Mouse (Mus musculus): ENCODE measurements around the gene Stk10. TPM values are rescaled to one million over a fixed set of nuclear protein-coding genes. Genes with fewer than 3 reads are reported as not detected.
"Not testable (repeated sequence)": the region's sequence is repeated elsewhere in the genome, so short reads cannot be mapped to it uniquely, and the experiment has no call there.

Stk10 gene
- polyA plus RNA-seq, 1 experiment from 2014 or later, result 19.3 TPM

GRCm38 (mm10) chr11:32604663-32605062 lies 71.6 kb downstream of the Stk10 start:
- Histone ChIP-seq H3K27ac (no peak overlapping the region), H3K36me3 (ENCODE audit: inconsistent target) (peaks cover 15% of the 10 kb centered on the region; the same call in 1 of the 2 replicates), H3K79me2 (ENCODE audit: inconsistent target) (no peaks in the 10 kb centered on the region), H3K4me3 (ENCODE audit: inconsistent target) (no peak overlapping the region)
- 90% methylated on average over 3 of the region's 4 CpGs for WGBS (ENCODE audit: missing documents)

GRCm38 (mm10) chr11:32605131-32605860 lies 72.2 kb downstream of the Stk10 start:
- H3K36me3 ChIP-seq (ENCODE audit: inconsistent target), result peaks cover 17% of the 10 kb centered on the region; the same call in 1 of the 2 replicates
- H3K79me2 ChIP-seq (ENCODE audit: inconsistent target), result no peaks in the 10 kb centered on the region
- WGBS (ENCODE audit: missing documents), result 94% methylated on average over 7 of the region's 7 CpGs
- H3K4me3 ChIP-seq (ENCODE audit: inconsistent target), result no peak overlapping the region
- H3K27ac ChIP-seq, result no peak overlapping the region

GRCm38 (mm10) chr11:32605907-32606306 lies 72.8 kb downstream of the Stk10 start:
- WGBS (ENCODE audit: missing documents), result 96% methylated on average over 3 of the region's 3 CpGs
- Histone ChIP-seq H3K4me3 (ENCODE audit: inconsistent target) (no peak overlapping the region), H3K27ac (no peak overlapping the region), H3K79me2 (ENCODE audit: inconsistent target) (no peaks in the 10 kb centered on the region), H3K36me3 (ENCODE audit: inconsistent target) (peaks cover 17% of the 10 kb centered on the region; the same call in 1 of the 2 replicates)

GRCm38 (mm10) chr11:32607319-32607718 lies 74.2 kb downstream of the Stk10 start:
- Histone ChIP-seq H3K27ac (no peak overlapping the region; the same call in 1 of the 2 replicates), H3K36me3 (ENCODE audit: inconsistent target) (peaks cover 28% of the 10 kb centered on the region; the same call in 1 of the 2 replicates), H3K4me3 (ENCODE audit: inconsistent target) (no peak overlapping the region), H3K79me2 (ENCODE audit: inconsistent target) (no peaks in the 10 kb centered on the region)

GRCm38 (mm10) chr11:32610616-32611015 lies 77.5 kb downstream of the Stk10 start:
- WGBS (ENCODE audit: missing documents), result 97% methylated on average over 6 of the region's 6 CpGs
- no peaks in the 10 kb centered on the region for H3K79me2 ChIP-seq (ENCODE audit: inconsistent target)
- peaks cover 44% of the 10 kb centered on the region; the same call in 1 of the 2 replicates for H3K36me3 ChIP-seq (ENCODE audit: inconsistent target)
- H3K4me3 ChIP-seq (ENCODE audit: inconsistent target), result no peak overlapping the region
- no peak overlapping the region for H3K27ac ChIP-seq

GRCm38 (mm10) chr11:32612304-32612703 lies 79.2 kb downstream of the Stk10 start:
- Histone ChIP-seq H3K79me2 (ENCODE audit: inconsistent target) (no peaks in the 10 kb centered on the region), H3K27ac (no peak overlapping the region), H3K36me3 (ENCODE audit: inconsistent target) (peaks cover 44% of the 10 kb centered on the region; the same call in 1 of the 2 replicates), H3K4me3 (ENCODE audit: inconsistent target) (no peak overlapping the region)
- WGBS (ENCODE audit: missing documents), result 96% methylated on average over 6 of the region's 6 CpGs

GRCm38 (mm10) chr11:32614463-32614862 lies 81.4 kb downstream of the Stk10 start:
- WGBS (ENCODE audit: missing documents), result 94% methylated on average over 29 of the region's 29 CpGs
- H3K36me3 ChIP-seq (ENCODE audit: inconsistent target), result peaks cover 44% of the 10 kb centered on the region; the same call in 1 of the 2 replicates

GRCm38 (mm10) chr11:32615561-32615960 lies 82.5 kb downstream of the Stk10 start:
- 85% methylated on average over 11 of the region's 11 CpGs for WGBS (ENCODE audit: missing documents)

More at GRCm38 (mm10) chr11:32614463-32614862, 81.4 kb downstream of the Stk10 start:
- Histone ChIP-seq H3K4me3 (ENCODE audit: inconsistent target) (no peak overlapping the region), H3K79me2 (ENCODE audit: inconsistent target) (no peaks in the 10 kb centered on the region), H3K27ac (no peak overlapping the region)

GRCm38 (mm10) chr11:32616091-32616490 lies 83.0 kb downstream of the Stk10 start:
- 97% methylated on average over 5 of the region's 6 CpGs for WGBS (ENCODE audit: missing documents)
- peaks cover 32% of the 10 kb centered on the region; the same call in 1 of the 2 replicates for H3K36me3 ChIP-seq (ENCODE audit: inconsistent target)
- H3K27ac ChIP-seq, result no peak overlapping the region
- no peaks in the 10 kb centered on the region for H3K79me2 ChIP-seq (ENCODE audit: inconsistent target)
- no peak overlapping the region for H3K4me3 ChIP-seq (ENCODE audit: inconsistent target)

More at GRCm38 (mm10) chr11:32615561-32615960, 82.5 kb downstream of the Stk10 start:
- H3K4me3 ChIP-seq (ENCODE audit: inconsistent target), result no peak overlapping the region
- H3K36me3 ChIP-seq (ENCODE audit: inconsistent target), result peaks cover 36% of the 10 kb centered on the region; the same call in 1 of the 2 replicates
- no peaks in the 10 kb centered on the region for H3K79me2 ChIP-seq (ENCODE audit: inconsistent target)
- H3K27ac ChIP-seq, result no peak overlapping the region

- Histone ChIP-seq H3K36me3 (ENCODE audit: inconsistent target) (peaks cover 23% of the 10 kb centered on the region; the same call in 1 of the 2 replicates), H3K79me2 (ENCODE audit: inconsistent target) (no peaks in the 10 kb centered on the region), H3K27ac (no peak overlapping the region), H3K4me3 (ENCODE audit: inconsistent target) (no peak overlapping the region)
- 86% methylated on average over 1 of the region's 1 CpGs for WGBS (ENCODE audit: missing documents)
Observed at GRCm38 (mm10) chr11:32618036-32618435, 84.9 kb downstream of the Stk10 start.

GRCm38 (mm10) chr11:32618641-32619040 lies 85.5 kb downstream of the Stk10 start:
- H3K79me2 ChIP-seq (ENCODE audit: inconsistent target); H3K4me3 ChIP-seq (ENCODE audit: inconsistent target); H3K27ac ChIP-seq: not testable (repeated sequence)
- peaks cover 17% of the 10 kb centered on the region; the same call in 1 of the 2 replicates for H3K36me3 ChIP-seq (ENCODE audit: inconsistent target)
- 98% methylated on average over 5 of the region's 5 CpGs for WGBS (ENCODE audit: missing documents)

- Histone ChIP-seq H3K27ac (peak overlapping the region; percentile 22; the same call in 1 of the 2 replicates), H3K79me2 (ENCODE audit: inconsistent target) (no peaks in the 10 kb centered on the region), H3K4me3 (ENCODE audit: inconsistent target) (no peak overlapping the region), H3K36me3 (ENCODE audit: inconsistent target) (peaks cover 10% of the 10 kb centered on the region; the same call in 1 of the 2 replicates)
- WGBS (ENCODE audit: missing documents), result 28% methylated on average over 7 of the region's 8 CpGs
Observed at GRCm38 (mm10) chr11:32619257-32619816, 86.2 kb downstream of the Stk10 start.

GRCm38 (mm10) chr11:32619866-32620456 lies 86.9 kb downstream of the Stk10 start:
- no peak overlapping the region for H3K4me3 ChIP-seq (ENCODE audit: inconsistent target)
- peak overlapping the region; percentile 22; the same call in 1 of the 2 replicates for H3K27ac ChIP-seq
- WGBS (ENCODE audit: missing documents), result 84% methylated on average over 5 of the region's 6 CpGs
- H3K79me2 ChIP-seq (ENCODE audit: inconsistent target), result no peaks in the 10 kb centered on the region
- peaks cover 10% of the 10 kb centered on the region; the same call in 1 of the 2 replicates for H3K36me3 ChIP-seq (ENCODE audit: inconsistent target)

GRCm38 (mm10) chr11:32621831-32622478 lies 88.8 kb downstream of the Stk10 start:
- H3K27ac ChIP-seq, result no peak overlapping the region
- H3K36me3 ChIP-seq (ENCODE audit: inconsistent target), result peaks cover 10% of the 10 kb centered on the region; the same call in 1 of the 2 replicates
- H3K4me3 ChIP-seq (ENCODE audit: inconsistent target), result no peak overlapping the region
- no peaks in the 10 kb centered on the region for H3K79me2 ChIP-seq (ENCODE audit: inconsistent target)
- WGBS (ENCODE audit: missing documents), result 93% methylated on average over 12 of the region's 12 CpGs
